Mouse (Mus musculus): ENCODE measurements at regions not wholly inside any gene's neighbourhood (a gene's known extent, or its start where the extent isn't known, plus 50 kb on each side); places are given as distances from the start of the nearest gene placed in this dataset.
"Not testable (repeated sequence)": the region's sequence is repeated elsewhere in the genome, so short reads cannot be mapped to it uniquely, and the experiment has no call there.

GRCm38 (mm10) chrX:50625336-50625735 lies 197.0 kb upstream of the Olfr1324 start:
- Histone ChIP-seq H3K9me3 (ENCODE audit: control insufficient read depth, low read length) (no peaks in the 10 kb centered on the region), H3K4me1 (replicated peaks; ENCODE audit: control insufficient read depth, insufficient read depth, low read length) (no peaks in the 10 kb centered on the region), H3K9ac (ENCODE audit: low read length) (no peak overlapping the region), H3K4me3 (ENCODE audit: low read depth, low read length) (no peak overlapping the region), H3K4me2 (ENCODE audit: low read length) (no peak overlapping the region), H3K36me3 (ENCODE audit: control insufficient read depth, insufficient read depth, low read length) (peaks cover 14% of the 10 kb centered on the region), H3K27ac (ENCODE audit: low read depth) (no peak overlapping the region), H3K27me3 (replicated peaks; ENCODE audit: control insufficient read depth, insufficient read depth, low read length) (no peaks in the 10 kb centered on the region)
- 87% methylated on average over 6 of the region's 6 CpGs for WGBS
- no peak for DNase-seq (ENCODE audit: low spot score)
- no peak for ATAC-seq (replicated peaks; ENCODE audit: low FRiP score, low TSS enrichment, low read depth)

- Histone ChIP-seq H3K4me3 (ENCODE audit: low read depth, low read length) (no peak overlapping the region), H3K9me3 (ENCODE audit: control insufficient read depth, low read length) (no peaks in the 10 kb centered on the region), H3K4me2 (ENCODE audit: low read length) (no peak overlapping the region), H3K9ac (ENCODE audit: low read length) (no peak overlapping the region), H3K36me3 (ENCODE audit: control insufficient read depth, insufficient read depth, low read length) (peaks cover 21% of the 10 kb centered on the region), H3K27ac (ENCODE audit: low read depth) (no peak overlapping the region), H3K27me3 (replicated peaks; ENCODE audit: control insufficient read depth, insufficient read depth, low read length) (no peaks in the 10 kb centered on the region), H3K4me1 (replicated peaks; ENCODE audit: control insufficient read depth, insufficient read depth, low read length) (no peaks in the 10 kb centered on the region)
- ATAC-seq (replicated peaks; ENCODE audit: low FRiP score, low TSS enrichment, low read depth) (no peak), DNase-seq (ENCODE audit: low spot score) (peak; percentile 68)
- 74% methylated on average over 19 of the region's 19 CpGs for WGBS
Measured at GRCm38 (mm10) chrX:50622984-50623455, 194.7 kb upstream of the Olfr1324 start.

- Histone ChIP-seq H3K9ac (ENCODE audit: low read length) (no peak overlapping the region), H3K27me3 (replicated peaks; ENCODE audit: control insufficient read depth, insufficient read depth, low read length) (no peaks in the 10 kb centered on the region), H3K4me2 (ENCODE audit: low read length) (no peak overlapping the region), H3K4me1 (replicated peaks; ENCODE audit: control insufficient read depth, insufficient read depth, low read length) (no peaks in the 10 kb centered on the region), H3K4me3 (ENCODE audit: low read depth, low read length) (no peak overlapping the region), H3K27ac (ENCODE audit: low read depth) (no peak overlapping the region), H3K9me3 (ENCODE audit: control insufficient read depth, low read length) (no peaks in the 10 kb centered on the region), H3K36me3 (ENCODE audit: control insufficient read depth, insufficient read depth, low read length) (peaks cover 15% of the 10 kb centered on the region)
- WGBS: 70% methylated on average over 8 of the region's 8 CpGs
- DNase-seq (ENCODE audit: low spot score) (no peak), ATAC-seq (replicated peaks; ENCODE audit: low FRiP score, low TSS enrichment, low read depth) (no peak)
Measured at GRCm38 (mm10) chrX:50620909-50621308, 192.6 kb upstream of the Olfr1324 start.

- Histone ChIP-seq H3K27ac (ENCODE audit: low read depth) (no peak overlapping the region), H3K4me3 (ENCODE audit: low read depth, low read length) (no peak overlapping the region), H3K36me3 (ENCODE audit: control insufficient read depth, insufficient read depth, low read length) (peaks cover 11% of the 10 kb centered on the region), H3K4me2 (ENCODE audit: low read length) (no peak overlapping the region), H3K9me3 (ENCODE audit: control insufficient read depth, low read length) (no peaks in the 10 kb centered on the region), H3K27me3 (replicated peaks; ENCODE audit: control insufficient read depth, insufficient read depth, low read length) (no peaks in the 10 kb centered on the region), H3K4me1 (replicated peaks; ENCODE audit: control insufficient read depth, insufficient read depth, low read length) (no peaks in the 10 kb centered on the region), H3K9ac (ENCODE audit: low read length) (no peak overlapping the region)
- ATAC-seq (replicated peaks; ENCODE audit: low FRiP score, low TSS enrichment, low read depth) (no peak), DNase-seq (ENCODE audit: low spot score) (peak; percentile 78)
- WGBS: 58% methylated on average over 9 of the region's 9 CpGs
Measured at GRCm38 (mm10) chrX:50619919-50620318, 191.6 kb upstream of the Olfr1324 start.

GRCm38 (mm10) chrX:50618936-50619335 lies 190.6 kb upstream of the Olfr1324 start:
- H3K9ac ChIP-seq (ENCODE audit: low read length): no peak overlapping the region
- no peak overlapping the region for H3K4me3 ChIP-seq (ENCODE audit: low read depth, low read length)
- H3K4me2 ChIP-seq (ENCODE audit: low read length): no peak overlapping the region
- no peak overlapping the region for H3K27ac ChIP-seq (ENCODE audit: low read depth)
- no peaks in the 10 kb centered on the region for H3K27me3 ChIP-seq (replicated peaks; ENCODE audit: control insufficient read depth, insufficient read depth, low read length)
- H3K36me3 ChIP-seq (ENCODE audit: control insufficient read depth, insufficient read depth, low read length): peaks cover 8% of the 10 kb centered on the region; the same call in 1 of the 2 replicates
- H3K9me3 ChIP-seq (ENCODE audit: control insufficient read depth, low read length): no peaks in the 10 kb centered on the region
- ATAC-seq (replicated peaks; ENCODE audit: low FRiP score, low TSS enrichment, low read depth): no peak
- no peaks in the 10 kb centered on the region for H3K4me1 ChIP-seq (replicated peaks; ENCODE audit: control insufficient read depth, insufficient read depth, low read length)
- WGBS: 88% methylated on average over 4 of the region's 4 CpGs
- DNase-seq (ENCODE audit: low spot score): no peak

- not testable (repeated sequence) for H3K27me3 ChIP-seq (replicated peaks; ENCODE audit: control insufficient read depth, insufficient read depth, low read length); H3K9ac ChIP-seq (ENCODE audit: low read length)
- peak; percentile 81 for DNase-seq (ENCODE audit: low spot score)
Measured at GRCm38 (mm10) chrX:50616920-50617319, 188.6 kb upstream of the Olfr1324 start.

GRCm38 (mm10) chrX:50614874-50615273 lies 186.6 kb upstream of the Olfr1324 start:
- peaks cover 22% of the 10 kb centered on the region for H3K36me3 ChIP-seq (ENCODE audit: control insufficient read depth, insufficient read depth, low read length)
- WGBS: 67% methylated on average over 3 of the region's 3 CpGs
- not testable (repeated sequence) for H3K27me3 ChIP-seq (replicated peaks; ENCODE audit: control insufficient read depth, insufficient read depth, low read length); H3K4me1 ChIP-seq (replicated peaks; ENCODE audit: control insufficient read depth, insufficient read depth, low read length); H3K4me3 ChIP-seq (ENCODE audit: low read depth, low read length); H3K27ac ChIP-seq (ENCODE audit: low read depth); ATAC-seq (replicated peaks; ENCODE audit: low FRiP score, low TSS enrichment, low read depth); H3K9me3 ChIP-seq (ENCODE audit: control insufficient read depth, low read length); H3K9ac ChIP-seq (ENCODE audit: low read length)
- peak overlapping the region; percentile 13; the same call in 1 of the 2 replicates for H3K4me2 ChIP-seq (ENCODE audit: low read length)
- peak; percentile 63 for DNase-seq (ENCODE audit: low spot score)

More at GRCm38 (mm10) chrX:50616920-50617319, 188.6 kb upstream of the Olfr1324 start:
- H3K27ac ChIP-seq (ENCODE audit: low read depth); H3K4me3 ChIP-seq (ENCODE audit: low read depth, low read length); H3K9me3 ChIP-seq (ENCODE audit: control insufficient read depth, low read length); ATAC-seq (replicated peaks; ENCODE audit: low FRiP score, low TSS enrichment, low read depth); H3K4me1 ChIP-seq (replicated peaks; ENCODE audit: control insufficient read depth, insufficient read depth, low read length): not testable (repeated sequence)
- peaks cover 15% of the 10 kb centered on the region for H3K36me3 ChIP-seq (ENCODE audit: control insufficient read depth, insufficient read depth, low read length)
- 69% methylated on average over 8 of the region's 8 CpGs for WGBS
- H3K4me2 ChIP-seq (ENCODE audit: low read length): 0 out of 2 replicates have a peak overlapping the region, but pooled peaks have one; percentile 13

GRCm38 (mm10) chrX:50614367-50614766 lies 186.1 kb upstream of the Olfr1324 start:
- H3K9ac ChIP-seq (ENCODE audit: low read length); ATAC-seq (replicated peaks; ENCODE audit: low FRiP score, low TSS enrichment, low read depth); H3K4me3 ChIP-seq (ENCODE audit: low read depth, low read length); H3K9me3 ChIP-seq (ENCODE audit: control insufficient read depth, low read length); H3K27ac ChIP-seq (ENCODE audit: low read depth); H3K27me3 ChIP-seq (replicated peaks; ENCODE audit: control insufficient read depth, insufficient read depth, low read length); H3K4me1 ChIP-seq (replicated peaks; ENCODE audit: control insufficient read depth, insufficient read depth, low read length): not testable (repeated sequence)
- peak overlapping the region; percentile 13; the same call in 1 of the 2 replicates for H3K4me2 ChIP-seq (ENCODE audit: low read length)
- 78% methylated on average over 6 of the region's 6 CpGs for WGBS
- DNase-seq (ENCODE audit: low spot score): peak; percentile 76
- H3K36me3 ChIP-seq (ENCODE audit: control insufficient read depth, insufficient read depth, low read length): peaks cover 19% of the 10 kb centered on the region
